Mouse (Mus musculus) neutrophil, adult 5-6 weeks (primary cell): ENCODE results near the gene Golim4. TPM values are rescaled to one million over a fixed set of nuclear protein-coding genes. Genes with fewer than 3 reads are reported as not detected.
"Not testable (repeated sequence)": the region's sequence is repeated elsewhere in the genome, so short reads cannot be mapped to it uniquely, and the experiment has no call there.

Experiments
- ATAC-seq: fragments of 151-379, 151-347 bp; 2 replicates; pipeline ENCODE4 v1.8.0; 2017; ENCODE audit warnings: mild to moderate bottlenecking, moderate TSS enrichment; ENCODE audit not compliant: insufficient number of reproducible peaks, poor library complexity, low FRiP score, severe bottlenecking; ENCODE audit errors: extremely low read depth
- total RNA-seq: library from RNA; stranded (forward); fragments of 200-1000 nt; gene quantifications from 2 replicates; pipeline ENCODE4 v1.2.3, GENCODE M21; 2017

Gene Golim4
- 8.1 and 9.2 TPM in 2 replicates for total RNA-seq

- peak; percentile 97 for ATAC-seq
Observed at GRCm38 (mm10) chr3:75956551-75957302, at the start of gene Golim4. Golim4 (minus strand) TSS chr3:75956949.

- ATAC-seq: peak; percentile 55; the same call in 1 of the 2 replicates
Observed at GRCm38 (mm10) chr3:76005621-76006020, 48.9 kb upstream of the Golim4 start.

- ATAC-seq: peak; percentile 53; the same call in 1 of the 2 replicates
Observed at GRCm38 (mm10) chr3:76001156-76001555, 44.4 kb upstream of the Golim4 start.

GRCm38 (mm10) chr3:76000481-76000880 is 43.7 kb upstream of the Golim4 start:
- ATAC-seq: no peak

GRCm38 (mm10) chr3:75981031-75981750 is 24.4 kb upstream of the Golim4 start:
- peak; percentile 39; the same call in 1 of the 2 replicates for ATAC-seq

- not testable (repeated sequence) for ATAC-seq
Observed at GRCm38 (mm10) chr3:75962784-75963772, 6.3 kb upstream of the Golim4 start.

- ATAC-seq: peak; percentile 47; the same call in 1 of the 2 replicates
Observed at GRCm38 (mm10) chr3:75955661-75956491, 873 bp downstream of the Golim4 start.

- no peak for ATAC-seq
Observed at GRCm38 (mm10) chr3:75954185-75954584, 2.6 kb downstream of the Golim4 start.

GRCm38 (mm10) chr3:75952328-75953060 is 4.3 kb downstream of the Golim4 start:
- no peak for ATAC-seq

- no peak for ATAC-seq
Observed at GRCm38 (mm10) chr3:75950897-75951296, 5.9 kb downstream of the Golim4 start.

GRCm38 (mm10) chr3:75949358-75949757 is 7.4 kb downstream of the Golim4 start:
- no peak for ATAC-seq

- no peak for ATAC-seq
Observed at GRCm38 (mm10) chr3:75948541-75949095, 8.1 kb downstream of the Golim4 start.

GRCm38 (mm10) chr3:75948003-75948402 is 8.7 kb downstream of the Golim4 start:
- no peak for ATAC-seq

- no peak for ATAC-seq
Observed at GRCm38 (mm10) chr3:75942303-75943060, 14.3 kb downstream of the Golim4 start.

GRCm38 (mm10) chr3:75941864-75942263 is 14.9 kb downstream of the Golim4 start:
- no peak for ATAC-seq

- ATAC-seq: no peak
Observed at GRCm38 (mm10) chr3:75936152-75936551, 20.6 kb downstream of the Golim4 start.
